Mouse (Mus musculus): Measurements from ENCODE around the gene Cntnap1. TPM values are rescaled to one million over a fixed set of nuclear protein-coding genes. Genes with fewer than 3 reads are reported as not detected.

The Cntnap1 gene
- total RNA-seq, 1 experiment from 2014 or later = 13.5 TPM

GRCm38 (mm10) chr11:101221306-101221986, 51.1 kb downstream of the Cntnap1 start:
- DNase-seq = no peak

- DNase-seq = no peak
Observed at GRCm38 (mm10) chr11:101224337-101224736, 54.0 kb downstream of the Cntnap1 start.

GRCm38 (mm10) chr11:101225331-101226064, 55.2 kb downstream of the Cntnap1 start:
- DNase-seq = no peak

GRCm38 (mm10) chr11:101226065-101226701, 55.9 kb downstream of the Cntnap1 start, which contains the start of gene Ezh1:
Gene Ezh1, minus strand, starts transcription at chr11:101226463.
- peak; percentile 93 for DNase-seq

GRCm38 (mm10) chr11:101229361-101229900, 59.1 kb downstream of the Cntnap1 start:
- DNase-seq = peak; percentile 81

- DNase-seq = peak; percentile 49
Observed at GRCm38 (mm10) chr11:101230061-101230511, 59.8 kb downstream of the Cntnap1 start.

GRCm38 (mm10) chr11:101230526-101230925, 60.2 kb downstream of the Cntnap1 start:
- DNase-seq = peak; percentile 8

GRCm38 (mm10) chr11:101230991-101231871, 60.9 kb downstream of the Cntnap1 start:
- DNase-seq = peak; percentile 71

- peak; percentile 28 for DNase-seq
Observed at GRCm38 (mm10) chr11:101232010-101232839, 61.9 kb downstream of the Cntnap1 start.

GRCm38 (mm10) chr11:101233240-101233639, 62.9 kb downstream of the Cntnap1 start:
- DNase-seq = no peak

GRCm38 (mm10) chr11:101234124-101234523, 63.8 kb downstream of the Cntnap1 start:
- no peak for DNase-seq

- DNase-seq = no peak
Observed at GRCm38 (mm10) chr11:101235429-101235828, 65.1 kb downstream of the Cntnap1 start.

GRCm38 (mm10) chr11:101236782-101237181, 66.5 kb downstream of the Cntnap1 start:
- DNase-seq = no peak

- no peak for DNase-seq
Observed at GRCm38 (mm10) chr11:101238071-101238647, 67.8 kb downstream of the Cntnap1 start.

Small RNA genes within 50 kb of the gene (microRNA-seq; reads per million reads assigned to microRNA genes)
- gene Gm27626 = 0 reads per million in 2 experiments

Other genes starting within 250 kb of the Cntnap1 start
- gene Stat3, start 231.0 kb upstream of the Cntnap1 start, total RNA-seq (2021) = 75.1 and 82.4 TPM in 2 replicates
- 290 and 306 TPM in 2 replicates for gene Cavin1, start 199.6 kb upstream of the Cntnap1 start, total RNA-seq (2021)
- gene Atp6v0a1, start 161.1 kb upstream of the Cntnap1 start, total RNA-seq (2021) = 91.3 and 111 TPM in 2 replicates
- 29.6 and 30.8 TPM in 2 replicates for gene Naglu, start 100.5 kb upstream of the Cntnap1 start, total RNA-seq (2021)
- gene Hsd17b1, start 92.1 kb upstream of the Cntnap1 start, total RNA-seq (2021) = 0.85 and 1.2 TPM in 2 replicates
- 87.7 and 97.6 TPM in 2 replicates for gene Coasy, start 88.0 kb upstream of the Cntnap1 start, total RNA-seq (2021)
- gene Mlx, start 83.2 kb upstream of the Cntnap1 start, total RNA-seq (2021) = 39.8 and 45.9 TPM in 2 replicates
- gene Psmc3ip, start 75.1 kb upstream of the Cntnap1 start, total RNA-seq (2021) = 6.6 and 8.8 TPM in 2 replicates
- 53.7 and 56.0 TPM in 2 replicates for gene Retreg3, start 50.6 kb upstream of the Cntnap1 start, total RNA-seq (2021)
- 45.9 and 48.6 TPM in 2 replicates for gene Tubg1, start 50.6 kb upstream of the Cntnap1 start, total RNA-seq (2021)
- gene Tubg2, start 14.6 kb upstream of the Cntnap1 start, total RNA-seq (2021) = 7.2 and 7.9 TPM in 2 replicates
- gene Plekhh3, start 828 bp downstream of the Cntnap1 start, total RNA-seq (2021) = 30.5 and 32.7 TPM in 2 replicates
- 1.4 and 1.5 TPM in 2 replicates for gene Ccr10, start 4.9 kb downstream of the Cntnap1 start, total RNA-seq (2021)
- 28.8 and 37.7 TPM in 2 replicates for gene Ezh1, start 55.9 kb downstream of the Cntnap1 start, total RNA-seq (2021)
- gene Ramp2, start 75.5 kb downstream of the Cntnap1 start, total RNA-seq (2021) = 107 and 145 TPM in 2 replicates
- 116 and 120 TPM in 2 replicates for gene Vps25, start 83.2 kb downstream of the Cntnap1 start, total RNA-seq (2021)
- gene Wnk4, start 90.0 kb downstream of the Cntnap1 start, total RNA-seq (2021) = 3.4 and 3.6 TPM in 2 replicates
- gene Cntd1, start 108.5 kb downstream of the Cntnap1 start, total RNA-seq (2021) = 0.44 and 0.86 TPM in 2 replicates
- gene Coa3, start 108.6 kb downstream of the Cntnap1 start, total RNA-seq (2021) = 79.4 and 80.1 TPM in 2 replicates
- 135 and 147 TPM in 2 replicates for gene Becn1, start 131.8 kb downstream of the Cntnap1 start, total RNA-seq (2021)
- 148 and 152 TPM in 2 replicates for gene Psme3, start 145.7 kb downstream of the Cntnap1 start, total RNA-seq (2021)
- 7.3 and 10.2 TPM in 2 replicates for gene Aoc2, start 154.5 kb downstream of the Cntnap1 start, total RNA-seq (2021)
- 125 and 168 TPM in 2 replicates for gene Aoc3, start 160.1 kb downstream of the Cntnap1 start, total RNA-seq (2021)
- gene G6pc, start 197.0 kb downstream of the Cntnap1 start, total RNA-seq (2021) = 8.4 and 26.4 TPM in 2 replicates
- 41.9 and 44.8 TPM in 2 replicates for gene Aarsd1, start 247.1 kb downstream of the Cntnap1 start, total RNA-seq (2021)